In the genomic region with DNA sequence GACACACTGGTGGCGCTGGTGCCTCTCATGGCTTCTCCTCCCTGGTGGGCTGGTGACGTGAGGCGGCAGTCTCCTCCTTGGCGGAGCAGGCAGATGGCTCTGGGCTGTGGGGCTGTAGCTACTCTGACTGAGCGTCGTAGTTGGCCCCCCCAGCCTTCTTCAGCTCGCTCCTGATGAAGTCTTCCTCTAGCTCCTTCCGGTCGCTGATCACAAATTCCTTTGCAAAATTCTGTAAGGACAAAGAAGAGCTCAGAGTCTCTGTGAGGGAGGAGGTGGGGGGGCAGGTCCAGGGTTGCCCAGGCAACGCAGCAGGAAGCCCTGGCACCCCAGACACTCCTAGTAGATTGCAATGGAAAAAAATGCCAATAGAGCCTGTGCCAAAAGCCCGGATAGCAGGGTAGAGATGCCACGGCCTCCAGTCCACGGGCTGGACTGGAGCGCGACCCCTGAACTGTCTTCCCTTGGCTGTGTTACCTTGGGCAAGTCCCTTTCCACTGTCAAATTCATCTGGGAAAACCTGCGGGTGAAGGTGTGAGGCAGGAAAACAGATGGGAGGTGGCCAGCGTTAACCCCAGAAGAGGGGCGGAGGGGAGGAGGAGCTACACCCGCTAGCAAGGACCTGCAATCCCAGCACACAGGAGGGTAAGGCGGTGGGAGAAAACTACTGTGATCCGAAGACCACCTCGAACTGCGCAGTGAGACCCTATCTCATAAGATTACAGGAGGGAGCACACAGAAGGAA, we compare ENCODE assay signal across 11 mouse cellular contexts. TPM values are rescaled to one million over a fixed set of nuclear protein-coding genes. Genes with fewer than 3 reads are reported as not detected.
A peak's percentile ranks its signal among the peaks of the same experiment; 100 is the strongest.
DNase-seq lines count a peak whose midpoint lies in the region; ATAC-seq and TF ChIP-seq lines count a peak whose summit lies in the region.
"Had no signal": no experiment of that assay in that cellular context is flagged by ENCODE, and none has a peak within 500 bp of the region (broad histone marks: within the 10 kb centered on the region; RNA-seq: fewer than 3 reads in every experiment).

No protein-coding gene starts in this region.

- no peak for TF ChIP-seq CTCF in gastrocnemius, adult 2 months (IDR thresholded peaks at IDR 0.05)

- no peak overlapping the region for H3K4me3 ChIP-seq in forebrain, embryonic 11.5 days (ENCODE audit: low read depth, low read length)
- H3K4me3 ChIP-seq in intestine, embryonic 14.5 days (ENCODE audit: low read depth, low read length): no peak overlapping the region
- no peak overlapping the region for H3K4me3 ChIP-seq in neural tube, embryonic 15.5 days (replicated peaks)
- no peak overlapping the region for H3K4me3 ChIP-seq in gastrocnemius, adult 2 months
- H3K4me3 ChIP-seq: heart, embryonic 15.5 days had no signal

- H3K9ac ChIP-seq in forebrain, embryonic 11.5 days (ENCODE audit: low read length): no peak overlapping the region
- H3K9ac ChIP-seq in intestine, embryonic 14.5 days (ENCODE audit: low read length): no peak overlapping the region
- no peak overlapping the region for H3K9ac ChIP-seq in neural tube, embryonic 15.5 days (replicated peaks)
- H3K9ac ChIP-seq: heart, embryonic 15.5 days had no signal

- peaks cover 3% of the 10 kb centered on the region; the same call in 1 of the 2 replicates for H3K4me1 ChIP-seq in forebrain, embryonic 11.5 days (replicated peaks; ENCODE audit: control insufficient read depth, insufficient read depth, low read length)
- peaks cover 36% of the 10 kb centered on the region for H3K4me1 ChIP-seq in intestine, embryonic 14.5 days (replicated peaks; ENCODE audit: control insufficient read depth, insufficient read depth, low read length)
- peaks cover 49% of the 10 kb centered on the region for H3K4me1 ChIP-seq in neural tube, embryonic 15.5 days

- WGBS in forebrain, embryonic 11.5 days: 59% methylated on average over 23 of the region's 23 CpGs
- 80% methylated on average over 23 of the region's 23 CpGs for WGBS in intestine, embryonic 14.5 days
- 49% methylated on average over 23 of the region's 23 CpGs for WGBS in neural tube, embryonic 15.5 days

- no peaks in the 10 kb centered on the region for H3K27me3 ChIP-seq in forebrain, embryonic 11.5 days (ENCODE audit: control insufficient read depth, insufficient read depth, low read length)
- H3K27me3 ChIP-seq in intestine, embryonic 14.5 days (replicated peaks; ENCODE audit: control insufficient read depth, insufficient read depth, low read length): no peaks in the 10 kb centered on the region
- no peaks in the 10 kb centered on the region for H3K27me3 ChIP-seq in neural tube, embryonic 15.5 days (replicated peaks)
- H3K27me3 ChIP-seq: heart, embryonic 15.5 days had no signal

- intact Hi-C loops in gastrocnemius, adult 2 months (cut with DNase I): no loop called here

- H3K36me3 ChIP-seq in forebrain, embryonic 11.5 days (ENCODE audit: control insufficient read depth, insufficient read depth, low read length): no peaks in the 10 kb centered on the region
- H3K36me3 ChIP-seq in intestine, embryonic 14.5 days (ENCODE audit: control insufficient read depth, insufficient read depth, low read length): peaks cover 13% of the 10 kb centered on the region; the same call in 1 of the 2 replicates
- H3K36me3 ChIP-seq in neural tube, embryonic 15.5 days: 0 out of 2 replicates have a peak, but pooled peaks cover 14% of the 10 kb centered on the region
- H3K36me3 ChIP-seq: heart, embryonic 15.5 days had no signal

- H3K4me2 ChIP-seq in forebrain, embryonic 11.5 days (ENCODE audit: low read depth, low read length, severe bottlenecking): no peak overlapping the region
- no peak overlapping the region for H3K4me2 ChIP-seq in intestine, embryonic 14.5 days (ENCODE audit: low read length)
- peak overlapping the region; percentile 26; the same call in 1 of the 2 replicates for H3K4me2 ChIP-seq in neural tube, embryonic 15.5 days
- H3K4me2 ChIP-seq: heart, embryonic 15.5 days had no signal

- no peak for DNase-seq in frontal cortex, postnatal 14 days (ENCODE audit: low spot score in 2 of 2)
- peak; percentile 62 for DNase-seq in forebrain, embryonic 11.5 days (ENCODE audit: low spot score)
- DNase-seq in intestine, embryonic 14.5 days (ENCODE audit: low spot score): no peak
- no peak for DNase-seq in gastrocnemius, adult 2 months
- no peak for DNase-seq in cerebellum, adult 9-10 months
- DNase-seq: embryo, embryonic 11 days; lung, postnatal 10 days had no signal

- peak; percentile 21; the same call in 1 of the 2 replicates for ATAC-seq in frontal cortex, adult (ENCODE audit: low TSS enrichment)
- ATAC-seq in forebrain, embryonic 11.5 days (replicated peaks; ENCODE audit: low FRiP score): peak; percentile 63
- no peak for ATAC-seq in intestine, embryonic 14.5 days (replicated peaks; ENCODE audit: low FRiP score, low TSS enrichment, low read depth)
- peak; percentile 45; the same call in 1 of the 2 replicates for ATAC-seq in neural tube, embryonic 15.5 days (ENCODE audit: low FRiP score)
- no peak for ATAC-seq in inflammation-experienced regulatory T-cells, adult 6 months

- no peak overlapping the region; the same call in 1 of the 2 replicates for H3K27ac ChIP-seq in forebrain, embryonic 11.5 days (ENCODE audit: low read depth, low read length)
- peak overlapping the region; percentile 47 for H3K27ac ChIP-seq in intestine, embryonic 14.5 days (ENCODE audit: low read depth)
- H3K27ac ChIP-seq in neural tube, embryonic 15.5 days (replicated peaks): peak overlapping the region; percentile 41
- H3K27ac ChIP-seq in gastrocnemius, adult 2 months: no peak overlapping the region
- H3K27ac ChIP-seq: heart, embryonic 15.5 days had no signal

- no peaks in the 10 kb centered on the region for H3K9me3 ChIP-seq in forebrain, embryonic 11.5 days (ENCODE audit: control insufficient read depth, low read length)
- H3K9me3 ChIP-seq in intestine, embryonic 14.5 days (ENCODE audit: control insufficient read depth, low read length): no peaks in the 10 kb centered on the region
- no peaks in the 10 kb centered on the region for H3K9me3 ChIP-seq in neural tube, embryonic 15.5 days (replicated peaks)
- H3K9me3 ChIP-seq: heart, embryonic 15.5 days had no signal

RNA-seq across cellular contexts. Expression of a gene that starts 30.0 kb away (rescaled TPM):
- 167 and 251 TPM in 2 replicates for polyA plus RNA-seq in forebrain, embryonic 11.5 days (2014; fragmentation: Nextera tagmentation; extraction: Ambion mirVana)
- polyA plus RNA-seq in intestine, embryonic 14.5 days (2014; fragmentation: Nextera tagmentation; extraction: Ambion mirVana): 410 and 468 TPM in 2 replicates
- polyA plus RNA-seq in neural tube, embryonic 15.5 days (2015; fragmentation: Nextera tagmentation; extraction: Ambion mirVana): 104 and 158 TPM in 2 replicates
- total RNA-seq in gastrocnemius, adult 2 months (2021): 1 to 10 TPM; 3.2 to 7.4 TPM
- 100 to 1,000 TPM; 181 to 242 (median 218) TPM for polyA plus RNA-seq in inflammation-experienced regulatory T-cells, adult 6 months (2017; shearing (Covaris generic))

RNA-seq across cellular contexts. Expression of a gene that starts 32.1 kb away (rescaled TPM):
- polyA plus RNA-seq in forebrain, embryonic 11.5 days (2014; fragmentation: Nextera tagmentation; extraction: Ambion mirVana): 12.6 and 13.4 TPM in 2 replicates
- polyA plus RNA-seq in intestine, embryonic 14.5 days (2014; fragmentation: Nextera tagmentation; extraction: Ambion mirVana): 11.1 and 15.0 TPM in 2 replicates
- 10.0 and 12.0 TPM in 2 replicates for polyA plus RNA-seq in neural tube, embryonic 15.5 days (2015; fragmentation: Nextera tagmentation; extraction: Ambion mirVana)
- total RNA-seq in gastrocnemius, adult 2 months (2021): 1 to 10 TPM; 3.0 to 3.3 TPM
- 1 to 10 TPM; 6.1 to 7.4 (median 7.0) TPM for polyA plus RNA-seq in inflammation-experienced regulatory T-cells, adult 6 months (2017; shearing (Covaris generic))

RNA-seq across cellular contexts. Expression of a gene that starts 51.8 kb away (rescaled TPM):
- polyA plus RNA-seq in forebrain, embryonic 11.5 days (2014; fragmentation: Nextera tagmentation; extraction: Ambion mirVana): 7.3 and 9.9 TPM in 2 replicates
- 12.9 and 14.0 TPM in 2 replicates for polyA plus RNA-seq in intestine, embryonic 14.5 days (2014; fragmentation: Nextera tagmentation; extraction: Ambion mirVana)
- polyA plus RNA-seq in neural tube, embryonic 15.5 days (2015; fragmentation: Nextera tagmentation; extraction: Ambion mirVana): 16.5 and 17.4 TPM in 2 replicates
- 1 to 10 TPM in 1 of 2 experiments, under 1 TPM in 1; 0.71 to 1.1 TPM for total RNA-seq in gastrocnemius, adult 2 months (2021)
- 1 to 10 TPM; 6.8 to 8.0 (median 7.1) TPM for polyA plus RNA-seq in inflammation-experienced regulatory T-cells, adult 6 months (2017; shearing (Covaris generic))

Comparison
In these comparisons a context has a peak if more than half of its experiments do, and no peak if none do; other contexts are left out.
1. ATAC-seq: peak in frontal cortex, adult (single experiment), forebrain, embryonic 11.5 days (single experiment) and neural tube, embryonic 15.5 days (single experiment); none in intestine, embryonic 14.5 days (single experiment) and inflammation-experienced regulatory T-cells, adult 6 months (single experiment).
2. H3K27ac ChIP-seq: peak in intestine, embryonic 14.5 days (single experiment) and neural tube, embryonic 15.5 days (single experiment); none in forebrain, embryonic 11.5 days (single experiment) and gastrocnemius, adult 2 months (single experiment).